Mouse (Mus musculus): ENCODE measurements at regions not wholly inside any gene's neighbourhood (a gene's known extent, or its start where the extent isn't known, plus 50 kb on each side); places are given as distances from the start of the nearest gene placed in this dataset.

DNA sequence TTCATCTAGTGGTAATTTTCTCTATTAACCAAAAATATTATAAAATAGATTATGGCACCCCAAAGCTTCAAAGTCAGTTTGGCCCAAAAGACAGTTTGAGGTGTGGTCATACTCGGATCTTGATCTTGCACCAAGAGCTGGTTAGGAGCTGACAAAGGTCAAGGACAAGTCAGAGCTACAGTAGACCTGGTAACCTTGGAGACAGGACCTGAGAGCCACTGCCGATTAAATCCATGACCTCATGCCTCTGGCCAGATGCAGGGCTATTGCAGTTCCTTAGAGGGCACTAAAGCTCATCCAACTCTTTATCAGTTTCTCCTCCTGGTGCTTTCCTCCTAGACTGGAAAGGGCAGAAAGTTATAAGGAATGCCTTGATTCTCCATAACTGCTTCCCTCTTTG is 302.4 kb upstream of the Gm4791 start:
- WGBS, result 81% methylated on average over 2 of the region's 2 CpGs
- Histone ChIP-seq H3K4me3 (ENCODE audit: insufficient read depth, low read depth, low read length) (no peak overlapping the region), H3K4me1 (ENCODE audit: control insufficient read depth, insufficient read depth, low read length) (no peaks in the 10 kb centered on the region), H3K27ac (ENCODE audit: insufficient read depth, low read depth, low read length) (no peak overlapping the region)
- no peak for TF ChIP-seq CTCF (IDR thresholded peaks at IDR 0.05; ENCODE audit: insufficient read depth, low read depth, low read length)
- no peak for TF ChIP-seq POLR2A (IDR thresholded peaks at IDR 0.05; ENCODE audit: insufficient read depth, low read depth, low read length)

- WGBS, result 90% methylated on average over 5 of the region's 5 CpGs
- H3K4me3 ChIP-seq (ENCODE audit: insufficient read depth, low read depth, low read length), result no peak overlapping the region
- TF ChIP-seq CTCF (IDR thresholded peaks at IDR 0.05; ENCODE audit: insufficient read depth, low read depth, low read length) (no peak), POLR2A (IDR thresholded peaks at IDR 0.05; ENCODE audit: insufficient read depth, low read depth, low read length) (no peak)
- no peak overlapping the region for H3K27ac ChIP-seq (ENCODE audit: insufficient read depth, low read depth, low read length)
- H3K4me1 ChIP-seq (ENCODE audit: control insufficient read depth, insufficient read depth, low read length), result no peaks in the 10 kb centered on the region
Measured at GRCm38 (mm10) chr9:46689331-46689730, 309.2 kb upstream of the Gm4791 start.

DNA sequence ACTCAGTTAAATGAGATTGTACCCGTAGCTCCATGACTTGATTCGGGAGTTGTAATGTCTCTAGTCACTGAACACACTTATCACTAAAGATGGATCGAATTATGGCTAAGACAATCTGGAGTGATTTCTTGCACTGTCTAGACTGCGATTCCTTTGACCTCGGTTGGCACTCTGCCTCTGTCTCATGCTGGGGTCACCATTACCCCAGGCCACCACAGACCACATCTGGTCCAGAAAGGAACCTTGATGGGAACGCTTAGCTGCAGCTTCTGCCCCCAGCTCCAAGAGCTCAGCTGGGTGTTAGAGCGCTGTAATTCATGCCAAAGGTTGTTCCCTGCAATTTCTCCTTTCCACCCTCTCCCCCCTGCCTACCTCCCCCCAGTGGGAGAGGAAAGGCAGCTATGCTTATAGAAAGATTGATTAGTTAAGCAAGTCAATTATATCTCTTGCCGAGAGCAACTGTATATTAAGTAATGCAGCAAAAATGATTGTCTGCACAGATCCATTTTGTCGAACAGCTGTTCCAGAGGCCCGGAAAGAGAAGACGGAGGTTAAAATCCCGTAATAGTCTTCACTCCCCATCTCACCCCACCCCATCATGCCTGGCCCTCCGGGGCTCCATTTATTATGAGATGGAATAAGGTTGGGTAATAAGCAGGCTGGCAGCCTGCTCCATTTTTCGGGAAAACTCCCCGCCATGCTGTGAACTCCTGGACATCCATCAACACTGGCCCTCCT is 314.3 kb upstream of the Gm4791 start:
- WGBS, result 87% methylated on average over 15 of the region's 15 CpGs
- no peak overlapping the region for H3K27ac ChIP-seq (ENCODE audit: insufficient read depth, low read depth, low read length)
- H3K4me3 ChIP-seq (ENCODE audit: insufficient read depth, low read depth, low read length), result no peak overlapping the region
- H3K4me1 ChIP-seq (ENCODE audit: control insufficient read depth, insufficient read depth, low read length), result no peaks in the 10 kb centered on the region
- TF ChIP-seq POLR2A (IDR thresholded peaks at IDR 0.05; ENCODE audit: insufficient read depth, low read depth, low read length), result no peak
- no peak for TF ChIP-seq CTCF (IDR thresholded peaks at IDR 0.05; ENCODE audit: insufficient read depth, low read depth, low read length)

- TF ChIP-seq CTCF (IDR thresholded peaks at IDR 0.05; ENCODE audit: insufficient read depth, low read depth, low read length) (no peak), POLR2A (IDR thresholded peaks at IDR 0.05; ENCODE audit: insufficient read depth, low read depth, low read length) (no peak)
- H3K4me1 ChIP-seq (ENCODE audit: control insufficient read depth, insufficient read depth, low read length), result no peaks in the 10 kb centered on the region
- no peak overlapping the region for H3K27ac ChIP-seq (ENCODE audit: insufficient read depth, low read depth, low read length)
- 66% methylated on average over 3 of the region's 3 CpGs for WGBS
- H3K4me3 ChIP-seq (ENCODE audit: insufficient read depth, low read depth, low read length), result no peak overlapping the region
Measured at GRCm38 (mm10) chr9:46672050-46672449, 326.5 kb upstream of the Gm4791 start.

DNA sequence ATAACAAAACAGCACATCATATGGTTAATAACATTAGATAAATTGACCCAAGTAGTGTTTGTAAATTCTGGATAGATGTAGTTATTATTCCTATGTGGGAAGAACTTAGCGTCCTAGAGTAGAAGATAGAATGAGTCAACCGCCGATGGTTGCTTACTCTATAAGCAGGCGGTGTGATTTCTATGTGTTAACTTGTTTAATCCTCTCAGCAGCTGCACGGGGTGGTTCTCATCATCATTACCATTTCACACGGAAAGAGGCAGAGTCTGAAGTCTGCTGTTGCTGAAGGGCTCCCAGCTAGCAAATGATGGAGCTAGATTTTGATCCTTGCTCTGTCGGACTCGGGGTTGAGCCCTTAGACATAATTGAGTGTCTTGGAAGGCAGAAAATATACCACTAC is 334.6 kb upstream of the 4931429L15Rik start:
- Histone ChIP-seq H3K27ac (ENCODE audit: insufficient read depth, low read depth, low read length) (no peak overlapping the region), H3K4me3 (ENCODE audit: insufficient read depth, low read depth, low read length) (no peak overlapping the region), H3K4me1 (ENCODE audit: control insufficient read depth, insufficient read depth, low read length) (no peaks in the 10 kb centered on the region; the same call in 1 of the 2 replicates)
- 60% methylated on average over 8 of the region's 8 CpGs for WGBS
- TF ChIP-seq POLR2A (IDR thresholded peaks at IDR 0.05; ENCODE audit: insufficient read depth, low read depth, low read length) (no peak), CTCF (IDR thresholded peaks at IDR 0.05; ENCODE audit: insufficient read depth, low read depth, low read length) (no peak)

DNA sequence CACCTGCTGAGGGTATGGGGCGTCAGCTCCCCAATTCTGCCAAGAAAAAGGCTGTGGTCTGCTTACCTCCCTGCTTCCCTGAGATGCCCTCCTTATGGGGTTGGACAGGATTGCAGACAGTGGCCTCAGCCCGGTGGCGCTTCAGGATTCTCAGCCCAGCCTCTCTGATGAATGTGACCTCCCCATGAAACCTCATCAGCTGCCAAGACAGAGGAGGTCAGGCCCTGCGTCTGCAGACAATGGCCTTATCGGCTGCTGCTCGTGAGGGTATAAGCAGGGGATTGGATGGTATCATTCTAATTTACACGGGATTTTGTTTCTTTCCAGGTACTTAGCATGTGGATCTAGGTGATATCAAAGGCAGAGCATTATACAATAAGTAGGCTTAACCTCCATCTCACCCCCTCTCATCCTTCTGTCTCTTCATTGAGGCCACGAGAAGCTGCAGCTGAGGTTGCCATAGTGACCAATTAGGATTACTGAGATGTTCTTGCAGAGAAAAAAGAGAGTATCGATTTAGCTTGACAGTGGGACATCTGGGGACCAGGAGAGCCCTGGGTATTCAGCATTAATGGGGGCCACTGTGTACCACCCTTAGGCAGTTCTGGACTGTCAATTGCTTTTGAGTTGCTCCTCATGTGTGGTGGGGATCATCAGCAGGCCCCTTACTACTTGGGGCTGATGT is 327.6 kb upstream of the 4931429L15Rik start:
- TF ChIP-seq CTCF (IDR thresholded peaks at IDR 0.05; ENCODE audit: insufficient read depth, low read depth, low read length) (no peak), POLR2A (IDR thresholded peaks at IDR 0.05; ENCODE audit: insufficient read depth, low read depth, low read length) (no peak)
- H3K4me3 ChIP-seq (ENCODE audit: insufficient read depth, low read depth, low read length), result no peak overlapping the region

DNA sequence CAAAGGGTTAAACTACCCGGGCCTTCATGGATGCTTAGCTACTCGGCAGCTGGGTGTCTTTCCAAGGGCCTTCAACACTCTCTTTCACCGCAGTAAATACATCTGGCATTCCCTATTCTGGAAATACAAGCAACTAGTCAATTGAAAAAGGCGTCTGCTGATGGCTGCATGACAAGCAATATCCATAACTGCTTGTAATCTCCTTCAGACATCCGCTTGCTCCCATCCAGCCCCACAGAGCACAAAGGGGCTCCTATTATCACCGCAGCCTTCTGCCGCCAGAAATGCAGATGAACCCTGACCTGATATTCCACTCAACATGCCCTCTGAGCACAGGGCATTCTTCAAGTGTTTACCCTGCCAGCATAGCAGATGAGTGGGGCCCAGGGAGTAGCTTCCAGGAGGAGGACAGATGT is 325.7 kb upstream of the 4931429L15Rik start:
- TF ChIP-seq POLR2A (IDR thresholded peaks at IDR 0.05; ENCODE audit: insufficient read depth, low read depth, low read length) (no peak), CTCF (IDR thresholded peaks at IDR 0.05; ENCODE audit: insufficient read depth, low read depth, low read length) (no peak)
- 54% methylated on average over 7 of the region's 7 CpGs for WGBS
- Histone ChIP-seq H3K4me3 (ENCODE audit: insufficient read depth, low read depth, low read length) (no peak overlapping the region), H3K27ac (ENCODE audit: insufficient read depth, low read depth, low read length) (no peak overlapping the region), H3K4me1 (ENCODE audit: control insufficient read depth, insufficient read depth, low read length) (peaks cover 9% of the 10 kb centered on the region)

More for the DNA sequence above, 327.6 kb upstream of the 4931429L15Rik start:
- 54% methylated on average over 9 of the region's 9 CpGs for WGBS
- H3K27ac ChIP-seq (ENCODE audit: insufficient read depth, low read depth, low read length), result no peak overlapping the region
- H3K4me1 ChIP-seq (ENCODE audit: control insufficient read depth, insufficient read depth, low read length), result peaks cover 9% of the 10 kb centered on the region

GRCm38 (mm10) chr9:46643551-46643950 is 323.8 kb upstream of the 4931429L15Rik start:
- no peak overlapping the region for H3K27ac ChIP-seq (ENCODE audit: insufficient read depth, low read depth, low read length)
- 83% methylated on average over 3 of the region's 3 CpGs for WGBS
- H3K4me3 ChIP-seq (ENCODE audit: insufficient read depth, low read depth, low read length), result no peak overlapping the region
- H3K4me1 ChIP-seq (ENCODE audit: control insufficient read depth, insufficient read depth, low read length), result peaks cover 9% of the 10 kb centered on the region
- TF ChIP-seq POLR2A (IDR thresholded peaks at IDR 0.05; ENCODE audit: insufficient read depth, low read depth, low read length) (no peak), CTCF (IDR thresholded peaks at IDR 0.05; ENCODE audit: insufficient read depth, low read depth, low read length) (no peak)

- no peak overlapping the region for H3K27ac ChIP-seq (ENCODE audit: insufficient read depth, low read depth, low read length)
- 50% methylated on average over 9 of the region's 9 CpGs for WGBS
- H3K4me3 ChIP-seq (ENCODE audit: insufficient read depth, low read depth, low read length), result no peak overlapping the region
- TF ChIP-seq POLR2A (IDR thresholded peaks at IDR 0.05; ENCODE audit: insufficient read depth, low read depth, low read length) (no peak), CTCF (IDR thresholded peaks at IDR 0.05; ENCODE audit: insufficient read depth, low read depth, low read length) (no peak)
- peaks cover 8% of the 10 kb centered on the region for H3K4me1 ChIP-seq (ENCODE audit: control insufficient read depth, insufficient read depth, low read length)
Measured at GRCm38 (mm10) chr9:46642696-46643095, 322.9 kb upstream of the 4931429L15Rik start.

Measured in olfactory bulb, adult 2 months (tissue).